Comparison of ENCODE assay signal across 25 mouse cellular contexts in the genomic region with DNA sequence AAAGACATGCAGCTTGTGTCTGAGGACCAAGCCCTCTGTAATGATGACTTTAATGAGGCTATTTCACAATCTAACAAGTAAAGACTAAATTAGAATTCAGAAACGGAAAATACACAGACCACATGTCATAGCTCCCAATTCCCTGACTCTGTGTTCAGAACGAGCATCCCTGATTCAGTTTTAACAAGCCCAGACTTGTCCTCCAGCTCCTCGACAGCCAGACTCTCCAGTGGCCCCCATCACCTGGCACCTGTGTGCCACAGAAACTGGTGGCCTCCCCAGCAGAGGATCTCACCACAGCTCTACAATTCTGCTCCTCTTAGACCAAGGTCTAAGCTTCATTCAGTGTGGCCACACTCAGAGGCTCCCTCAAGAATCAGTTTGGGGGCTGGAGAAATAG.
"Had no signal": no experiment of that assay in that cellular context is flagged by ENCODE, and none has a peak within 500 bp of the region (broad histone marks: within the 10 kb centered on the region; RNA-seq: fewer than 3 reads in every experiment).

No protein-coding gene starts in this region.

- H3K4me3 ChIP-seq: gastrocnemius, adult 2 months; heart, adult 2 months; heart, embryonic 12.5 days; hindbrain, embryonic 13.5 days; hindbrain, embryonic 15.5 days; kidney, embryonic 15.5 days; limb, embryonic 13.5 days; limb, embryonic 15.5 days; liver, embryonic 12.5 days had no signal

- H3K27ac ChIP-seq: gastrocnemius, adult 2 months; heart, adult 2 months; hindbrain, embryonic 13.5 days; hindbrain, embryonic 15.5 days; hindbrain, postnatal 0 days; kidney, embryonic 15.5 days; kidney, postnatal 0 days; limb, embryonic 13.5 days; limb, embryonic 15.5 days; liver, embryonic 12.5 days; liver, embryonic 14.5 days had no signal

- H3K9ac ChIP-seq: heart, embryonic 12.5 days; hindbrain, embryonic 13.5 days; hindbrain, embryonic 15.5 days; kidney, embryonic 15.5 days; limb, embryonic 13.5 days; limb, embryonic 15.5 days; liver, embryonic 12.5 days; liver, embryonic 14.5 days had no signal

- DNase-seq: gastrocnemius, adult 2 months; gastrocnemius, postnatal 10 days; gastrocnemius, postnatal 25 days; heart, adult 11 months; heart, adult 2 months; heart, postnatal 10 days; heart, postnatal 36 days; kidney, adult 11 months; kidney, adult 2 months; kidney, adult 9 months; kidney, postnatal 14 days; kidney, postnatal 36 days; layer of hippocampus, adult 9-11 months; layer of hippocampus, postnatal 36 days; left cerebral cortex, postnatal 4 days had no signal

- H3K9me3 ChIP-seq: hindbrain, embryonic 13.5 days; hindbrain, embryonic 15.5 days; limb, embryonic 15.5 days had no signal

- H3K27me3 ChIP-seq: heart, embryonic 12.5 days; hindbrain, embryonic 13.5 days; hindbrain, embryonic 15.5 days; kidney, embryonic 15.5 days; limb, embryonic 13.5 days; limb, embryonic 15.5 days; liver, embryonic 12.5 days had no signal

- H3K36me3 ChIP-seq: heart, embryonic 12.5 days; hindbrain, embryonic 13.5 days; hindbrain, embryonic 15.5 days; kidney, embryonic 15.5 days; limb, embryonic 13.5 days; limb, embryonic 15.5 days; liver, embryonic 12.5 days had no signal

- H3K4me1 ChIP-seq: hindbrain, embryonic 15.5 days; kidney, embryonic 15.5 days; liver, embryonic 12.5 days had no signal
